Mouse (Mus musculus): ENCODE measurements around the gene Cmas.

Cmas gene

GRCm38 (mm10) chr6:142752331-142753246 is 3.9 kb upstream of the Cmas start:
- DNase-seq (ENCODE audit: low read depth, low spot score): no peak

GRCm38 (mm10) chr6:142757334-142757965 is 964 bp downstream of the Cmas start:
- DNase-seq (ENCODE audit: low read depth, low spot score): peak; percentile 74

GRCm38 (mm10) chr6:142757976-142758375 is 1.5 kb downstream of the Cmas start:
- peak; percentile 20 for DNase-seq (ENCODE audit: low read depth, low spot score)

GRCm38 (mm10) chr6:142758562-142758961 is 2.1 kb downstream of the Cmas start:
- no peak for DNase-seq (ENCODE audit: low read depth, low spot score)

- DNase-seq (ENCODE audit: low read depth, low spot score): no peak
Observed at GRCm38 (mm10) chr6:142759633-142760032, 3.1 kb downstream of the Cmas start.

- DNase-seq (ENCODE audit: low read depth, low spot score): no peak
Observed at GRCm38 (mm10) chr6:142764933-142765332, 8.4 kb downstream of the Cmas start.

GRCm38 (mm10) chr6:142767305-142767704 is 10.8 kb downstream of the Cmas start:
- DNase-seq (ENCODE audit: low read depth, low spot score): no peak

GRCm38 (mm10) chr6:142769896-142770295 is 13.4 kb downstream of the Cmas start:
- DNase-seq (ENCODE audit: low read depth, low spot score): no peak

GRCm38 (mm10) chr6:142771643-142772042 is 15.2 kb downstream of the Cmas start:
- DNase-seq (ENCODE audit: low read depth, low spot score): no peak

- no peak for DNase-seq (ENCODE audit: low read depth, low spot score)
Observed at GRCm38 (mm10) chr6:142773566-142773965, 17.1 kb downstream of the Cmas start.

GRCm38 (mm10) chr6:142776935-142777334 is 20.4 kb downstream of the Cmas start:
- DNase-seq (ENCODE audit: low read depth, low spot score): no peak

- no peak for DNase-seq (ENCODE audit: low read depth, low spot score)
Observed at GRCm38 (mm10) chr6:142779045-142779811, 22.7 kb downstream of the Cmas start.

GRCm38 (mm10) chr6:142779812-142780573 is 23.5 kb downstream of the Cmas start:
- no peak for DNase-seq (ENCODE audit: low read depth, low spot score)

GRCm38 (mm10) chr6:142780574-142781033 is 24.1 kb downstream of the Cmas start:
- DNase-seq (ENCODE audit: low read depth, low spot score): no peak

GRCm38 (mm10) chr6:142781286-142781685 is 24.8 kb downstream of the Cmas start:
- no peak for DNase-seq (ENCODE audit: low read depth, low spot score)

GRCm38 (mm10) chr6:142785343-142785742 is 28.9 kb downstream of the Cmas start:
- peak; percentile 47 for DNase-seq (ENCODE audit: low read depth, low spot score)

- DNase-seq (ENCODE audit: low read depth, low spot score): no peak
Observed at GRCm38 (mm10) chr6:142786106-142786505, 29.6 kb downstream of the Cmas start.

GRCm38 (mm10) chr6:142788042-142788987 is 31.8 kb downstream of the Cmas start:
- DNase-seq (ENCODE audit: low read depth, low spot score): no peak

- DNase-seq (ENCODE audit: low read depth, low spot score): no peak
Observed at GRCm38 (mm10) chr6:142789736-142790135, 33.2 kb downstream of the Cmas start.

Measured in c-Kit-negative CD71-positive TER-119-positive erythroid progenitor cells, embryonic 14.5 days (primary cell).